Mouse (Mus musculus) bone marrow, adult 2 months (tissue): ENCODE results near the gene A3galt2.

ENCODE experiments used
- CTCF ChIP-seq: fragments of 200-500 bp; IDR thresholded peaks from 2 replicates; pipeline ENCODE4 v1.5.1; 2011; ENCODE audit warnings: low read length, control low read depth; ENCODE audit not compliant: control insufficient read depth, insufficient read depth
- POLR2A ChIP-seq: fragments of 200-500 bp; IDR thresholded peaks from 2 replicates; pipeline ENCODE4 v1.6.1; 2011; ENCODE audit warnings: low read depth, mild to moderate bottlenecking, control low read depth, low read length, borderline replicate concordance; ENCODE audit not compliant: control insufficient read depth

DNA sequence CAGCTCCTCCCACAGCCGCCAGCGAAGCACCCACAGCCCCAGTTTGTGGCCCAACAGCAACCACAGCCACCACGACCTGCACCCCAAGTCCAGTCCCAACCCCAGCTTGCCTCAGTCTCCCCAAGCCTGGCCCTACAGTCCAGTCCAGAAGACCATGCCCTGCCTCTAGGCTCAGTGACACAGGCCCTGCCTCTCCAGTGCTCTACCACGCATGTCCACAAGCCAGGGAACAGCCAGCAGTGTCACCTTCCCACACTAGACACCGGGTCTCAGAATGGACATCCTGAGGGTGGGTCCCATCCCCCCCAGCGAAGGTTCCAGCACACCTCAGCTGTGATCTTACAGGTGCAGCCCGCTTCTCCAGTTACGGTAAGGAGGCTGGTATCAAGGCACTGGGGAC, 32.2 kb upstream of the A3galt2 start:
- no peak for TF ChIP-seq CTCF
- no peak for TF ChIP-seq POLR2A
